Mouse (Mus musculus) intestine, postnatal 0 days (tissue): ENCODE measurements around the gene Grk6. TPM values are rescaled to one million over a fixed set of nuclear protein-coding genes. Genes with fewer than 3 reads are reported as not detected.

Source experiments
- ATAC-seq: fragments of 200-750 bp; cut with Nextera tagmentation; 2 replicates; pipeline ENCODE4 v1.8.0; 2017; ENCODE audit warnings: mild to moderate bottlenecking, moderate TSS enrichment, moderate library complexity
- H3K27ac ChIP-seq: fragments of 300-500 bp; sonication (generic); 2 replicates; pipeline ENCODE4 v1.5.1; 2014; ENCODE audit warnings: mild to moderate bottlenecking, low read depth, low read length, moderate library complexity
- H3K27me3 ChIP-seq: fragments of 300-500 bp; sonication (generic); replicated peaks from 2 replicates; pipeline ENCODE4 v1.6.1; 2014; ENCODE audit warnings: low read length, mixed read lengths; ENCODE audit not compliant: control insufficient read depth, insufficient read depth
- H3K36me3 ChIP-seq: fragments of 300-500 bp; sonication (generic); 2 replicates; pipeline ENCODE4 v1.6.1; 2014; ENCODE audit warnings: mild to moderate bottlenecking, moderate library complexity; ENCODE audit not compliant: control insufficient read depth, insufficient read depth
- H3K4me1 ChIP-seq: fragments of 300-500 bp; sonication (generic); replicated peaks from 2 replicates; pipeline ENCODE4 v1.6.1; 2014; ENCODE audit warnings: antibody characterized with exemption, low read length, mixed read lengths; ENCODE audit not compliant: control insufficient read depth, insufficient read depth
- H3K4me2 ChIP-seq: fragments of 300-500 bp; sonication (generic); replicated peaks from 2 replicates; pipeline ENCODE4 v1.6.1; 2014; ENCODE audit warnings: low read depth, mild to moderate bottlenecking, moderate library complexity
- H3K4me3 ChIP-seq: fragments of 300-500 bp; sonication (generic); 2 replicates; pipeline ENCODE4 v1.5.1; 2014; ENCODE audit warnings: low read depth, low read length
- H3K9ac ChIP-seq: fragments of 300-500 bp; sonication (generic); 2 replicates; pipeline ENCODE4 v1.6.1; 2014; ENCODE audit warnings: mild to moderate bottlenecking, low read depth, low read length
- H3K9me3 ChIP-seq: fragments of 300-500 bp; sonication (generic); 2 replicates; pipeline ENCODE4 v1.6.1; 2016; ENCODE audit warnings: mixed run types; ENCODE audit not compliant: control insufficient read depth
- CTCF ChIP-seq: sonication (generic); IDR thresholded peaks from 2 replicates; pipeline ENCODE4 v1.5.1; 2016; ENCODE audit warnings: low read depth, mild to moderate bottlenecking, control low read depth, antibody characterized with exemption, moderate library complexity
- WGBS: fragments of 180-500 bp; shearing (Covaris S2); extraction: QIAGEN DNeasy Blood & Tissue Kit; methylation state at CpG from one replicate; pipeline ENCODE4 v1.1.7; 2014; 5-methylcytosine and 5-hydroxymethylcytosine counted together
- polyA plus RNA-seq: library from polyadenylated mRNA; unstranded; fragments of >200 nt; fragmentation: Nextera tagmentation; extraction: Ambion mirVana; gene quantifications from 2 replicates; pipeline ENCODE4 v1.2.1, GENCODE M21; 2015

Grk6 gene
- polyA plus RNA-seq, 1 experiment from 2014 or later: 11.4 TPM

DNA sequence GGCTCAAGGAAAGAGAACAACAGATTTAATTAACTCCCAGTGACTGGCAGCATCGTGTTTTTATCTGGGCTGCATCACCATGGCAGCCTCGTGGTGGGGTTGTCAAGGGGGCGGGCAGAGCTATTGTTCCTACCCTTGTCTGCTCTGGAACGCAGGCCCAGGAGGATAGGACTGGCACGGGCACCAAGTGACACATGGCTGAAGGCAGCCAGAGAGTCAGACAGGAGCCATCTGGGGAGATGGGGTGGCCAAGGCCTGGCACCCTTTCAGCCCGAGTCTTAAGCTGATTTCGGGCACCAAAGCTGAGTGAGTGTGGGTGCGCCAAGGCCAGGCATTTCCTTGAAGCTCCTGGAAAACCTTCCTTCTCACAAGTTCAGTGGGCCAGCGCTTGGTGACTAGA, 25.5 kb downstream of the Grk6 start:
- Histone ChIP-seq H3K27ac (no peak overlapping the region), H3K4me1 (0 out of 2 replicates have a peak, but pooled peaks cover 4% of the 10 kb centered on the region), H3K9ac (no peak overlapping the region), H3K4me3 (no peak overlapping the region), H3K36me3 (no peaks in the 10 kb centered on the region; the same call in 1 of the 2 replicates), H3K4me2 (no peak overlapping the region), H3K9me3 (no peaks in the 10 kb centered on the region), H3K27me3 (peaks cover 12% of the 10 kb centered on the region; the same call in 1 of the 2 replicates)
- TF ChIP-seq CTCF: no peak
- 84% methylated on average over 9 of the region's 9 CpGs for WGBS
- ATAC-seq: no peak

- peak; percentile 96 for TF ChIP-seq CTCF
- H3K27me3 ChIP-seq: peaks cover 11% of the 10 kb centered on the region; the same call in 1 of the 2 replicates
- no peaks in the 10 kb centered on the region for H3K9me3 ChIP-seq
- 0 out of 2 replicates have a peak, but pooled peaks cover 4% of the 10 kb centered on the region for H3K4me1 ChIP-seq
- H3K27ac ChIP-seq: no peak overlapping the region; the same call in 1 of the 2 replicates
- peaks cover 8% of the 10 kb centered on the region; the same call in 1 of the 2 replicates for H3K36me3 ChIP-seq
- H3K9ac ChIP-seq: peak overlapping the region; percentile 51
- peak overlapping the region; percentile 100 for H3K4me2 ChIP-seq
- peak overlapping the region; percentile 59 for H3K4me3 ChIP-seq
- ATAC-seq: peak; percentile 46
- WGBS: under 1% methylated on average over 54 of the region's 54 CpGs
These were observed 26.4 kb downstream of the Grk6 start for GRCm38 (mm10) chr13:55471156-55471818.

DNA sequence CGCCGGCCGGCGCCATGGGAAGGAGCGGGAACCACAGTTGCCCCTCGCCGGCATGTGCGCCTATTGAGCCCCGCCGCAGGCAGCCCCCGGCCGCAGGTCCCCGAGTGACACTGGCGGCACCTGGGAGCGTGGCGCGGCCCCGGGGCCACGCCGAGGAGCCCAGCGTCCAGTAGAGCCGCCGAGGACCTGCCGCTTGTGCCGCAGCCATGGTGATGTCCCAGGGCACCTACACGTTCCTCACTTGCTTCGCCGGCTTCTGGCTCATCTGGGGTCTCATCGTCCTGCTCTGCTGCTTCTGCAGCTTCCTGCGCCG, 26.9 kb downstream of the Grk6 start:
- no peaks in the 10 kb centered on the region for H3K9me3 ChIP-seq
- ATAC-seq: no peak; the same call in 1 of the 2 replicates
- peak overlapping the region; percentile 51 for H3K9ac ChIP-seq
- H3K4me2 ChIP-seq: peak overlapping the region; percentile 100
- TF ChIP-seq CTCF: no peak
- H3K27me3 ChIP-seq: peaks cover 11% of the 10 kb centered on the region; the same call in 1 of the 2 replicates
- 0 out of 2 replicates have a peak, but pooled peaks cover 4% of the 10 kb centered on the region for H3K4me1 ChIP-seq
- WGBS: under 1% methylated on average over 31 of the region's 31 CpGs
- no peak overlapping the region; the same call in 1 of the 2 replicates for H3K27ac ChIP-seq
- peak overlapping the region; percentile 59 for H3K4me3 ChIP-seq
- H3K36me3 ChIP-seq: peaks cover 9% of the 10 kb centered on the region; the same call in 1 of the 2 replicates

GRCm38 (mm10) chr13:55472132-55473022, 27.5 kb downstream of the Grk6 start:
- WGBS: 1% methylated on average over 96 of the region's 103 CpGs
- TF ChIP-seq CTCF: peak; percentile 58
- ATAC-seq: peak; percentile 27
- 0 out of 2 replicates have a peak overlapping the region, but pooled peaks have one; percentile 7 for H3K27ac ChIP-seq
- peak overlapping the region; percentile 59 for H3K4me3 ChIP-seq
- peaks cover 9% of the 10 kb centered on the region; the same call in 1 of the 2 replicates for H3K36me3 ChIP-seq
- H3K9ac ChIP-seq: peak overlapping the region; percentile 51
- H3K27me3 ChIP-seq: peaks cover 11% of the 10 kb centered on the region; the same call in 1 of the 2 replicates
- peak overlapping the region; percentile 100 for H3K4me2 ChIP-seq
- H3K9me3 ChIP-seq: no peaks in the 10 kb centered on the region
- H3K4me1 ChIP-seq: 0 out of 2 replicates have a peak, but pooled peaks cover 4% of the 10 kb centered on the region

- H3K4me1 ChIP-seq: 0 out of 2 replicates have a peak, but pooled peaks cover 4% of the 10 kb centered on the region
- peaks cover 11% of the 10 kb centered on the region; the same call in 1 of the 2 replicates for H3K27me3 ChIP-seq
- no peak overlapping the region for H3K27ac ChIP-seq
- peak overlapping the region; percentile 100 for H3K4me2 ChIP-seq
- peak; percentile 41; the same call in 1 of the 2 replicates for TF ChIP-seq CTCF
- H3K4me3 ChIP-seq: peak overlapping the region; percentile 59
- no peak for ATAC-seq
- H3K9ac ChIP-seq: 0 out of 2 replicates have a peak overlapping the region, but pooled peaks have one; percentile 51
- H3K36me3 ChIP-seq: peaks cover 9% of the 10 kb centered on the region; the same call in 1 of the 2 replicates
- WGBS: 40% methylated on average over 18 of the region's 18 CpGs
- H3K9me3 ChIP-seq: no peaks in the 10 kb centered on the region
These were observed 28.4 kb downstream of the Grk6 start for GRCm38 (mm10) chr13:55473076-55473831.
